Mouse (Mus musculus) erythroblast, adult 5-6 weeks (primary cell): Measurements from ENCODE around the gene Gab1. TPM values are rescaled to one million over a fixed set of nuclear protein-coding genes. Genes with fewer than 3 reads are reported as not detected.

Experiments used
- ATAC-seq: replicated peaks from 2 replicates; pipeline ENCODE4 v1.8.0; 2016; ENCODE audit warnings: moderate number of reproducible peaks, mild to moderate bottlenecking, moderate TSS enrichment, inconsistent platforms; ENCODE audit not compliant: poor library complexity, low FRiP score, severe bottlenecking
- total RNA-seq, 2 experiments: library from RNA; stranded (forward) in 1 of 2; stranded (reverse) in 1 of 2; fragments of 150-400 nt in 1 of 2; fragments of 200-764, 138-1000 nt in 1 of 2; gene quantifications; 2 replicates each; pipeline versions ENCODE4 v1.2.3 to v1.2.4; 2015 to 2017; ENCODE audit warnings: low replicate concordance in 2 of 2

Gab1 gene
- total RNA-seq, 2 experiments from 2014 or later: 2.5 to 7.5 TPM

DNA sequence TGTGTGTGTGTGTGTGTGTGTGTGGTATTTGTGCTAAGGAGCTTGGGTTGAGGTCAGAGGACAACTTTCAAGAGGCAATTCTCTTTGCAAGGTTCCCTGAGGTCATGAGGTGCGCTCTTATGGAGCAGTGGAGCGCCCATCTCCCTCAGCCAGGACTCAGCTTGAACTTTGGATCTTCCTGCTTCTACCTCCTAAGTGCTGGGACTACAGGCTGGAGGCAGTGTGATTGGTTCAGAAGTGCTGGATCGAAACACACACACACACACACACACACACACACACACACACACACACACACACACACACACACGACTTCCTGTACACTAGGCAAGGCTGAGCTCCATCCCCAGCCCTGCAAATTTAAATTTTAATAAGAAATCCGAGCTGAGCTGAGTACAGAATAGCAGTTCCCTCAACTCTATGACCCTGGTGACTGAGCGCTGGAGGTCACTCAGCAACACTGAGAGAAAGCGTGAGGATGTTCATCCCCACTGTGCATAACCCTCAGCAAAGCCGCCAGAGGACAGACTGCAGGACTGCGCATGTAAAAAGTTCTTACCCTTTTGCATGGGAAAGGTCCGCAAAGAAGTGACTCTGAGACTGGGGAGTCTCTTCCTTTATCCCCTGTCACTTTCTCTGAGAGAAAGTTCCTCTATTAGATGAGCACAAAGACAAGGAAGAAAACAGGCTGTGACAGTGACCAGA, 6.4 kb downstream of the Gab1 start:
- ATAC-seq: no peak

GRCm38 (mm10) chr8:80872688-80873087, 7.6 kb downstream of the Gab1 start:
- ATAC-seq: no peak

DNA sequence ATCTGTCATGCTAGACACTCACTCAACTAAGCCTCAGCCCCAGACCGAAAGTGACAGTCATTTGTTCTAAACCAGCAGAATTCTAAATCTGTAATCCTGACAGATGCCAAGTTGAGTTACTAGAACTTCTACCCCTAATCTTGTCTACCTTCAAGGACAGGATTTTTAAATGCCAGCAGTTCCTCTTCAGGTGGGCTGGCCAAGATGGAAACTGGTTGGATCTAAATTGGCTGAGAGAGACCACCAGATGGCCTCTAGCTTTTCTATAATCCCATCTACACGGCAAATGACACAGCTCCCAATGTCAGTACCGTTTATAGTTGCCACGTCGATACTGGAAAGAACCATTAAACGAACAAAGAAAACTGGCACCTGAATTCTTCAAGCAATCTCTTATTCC, 8.9 kb downstream of the Gab1 start:
- ATAC-seq: no peak

DNA sequence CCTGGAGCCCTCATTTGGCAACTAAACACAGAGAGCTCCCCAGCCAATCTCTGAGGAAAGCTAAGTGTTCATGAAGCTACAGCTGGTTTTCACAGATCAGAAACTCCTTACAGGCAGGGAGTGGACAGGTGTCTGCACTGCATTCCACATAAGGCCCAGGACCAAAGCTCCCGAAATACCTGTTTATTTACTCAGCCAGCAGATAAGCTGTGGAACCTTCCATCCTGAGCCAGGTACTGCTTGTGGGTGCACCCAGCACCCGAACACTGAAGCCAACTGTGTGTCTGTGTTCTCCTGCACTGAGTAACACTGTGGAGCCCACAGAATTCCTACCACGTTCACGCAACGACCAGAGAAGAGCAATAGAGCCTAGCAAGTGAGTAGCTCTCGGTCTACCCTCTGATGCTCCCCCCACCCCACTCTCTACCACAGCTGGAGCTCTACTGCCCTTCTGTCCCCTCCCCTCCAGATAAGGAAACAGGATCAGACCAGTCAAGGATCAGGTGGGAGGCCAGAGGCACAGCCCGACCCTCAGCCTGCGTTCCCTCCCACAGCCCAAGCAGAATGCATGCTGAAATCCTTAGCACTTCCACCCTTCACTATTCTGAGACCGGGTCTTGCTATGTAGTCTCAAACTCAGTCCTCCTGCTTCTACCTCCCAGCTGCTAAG, 9.6 kb downstream of the Gab1 start:
- no peak for ATAC-seq

- ATAC-seq: no peak
Measured at GRCm38 (mm10) chr8:80869881-80870328, 10.4 kb downstream of the Gab1 start.

GRCm38 (mm10) chr8:80868801-80869323, 11.5 kb downstream of the Gab1 start:
- peak; percentile 82 for ATAC-seq

- ATAC-seq: peak; percentile 56; the same call in 1 of the 2 replicates
Measured at GRCm38 (mm10) chr8:80868006-80868702, 12.2 kb downstream of the Gab1 start.

GRCm38 (mm10) chr8:80867598-80867997, 12.7 kb downstream of the Gab1 start:
- peak; percentile 76 for ATAC-seq

- ATAC-seq: no peak
Measured at GRCm38 (mm10) chr8:80865181-80865784, 15.0 kb downstream of the Gab1 start.

GRCm38 (mm10) chr8:80863393-80863792, 16.9 kb downstream of the Gab1 start:
- ATAC-seq: no peak

- ATAC-seq: no peak
Measured at GRCm38 (mm10) chr8:80859180-80859775, 21.0 kb downstream of the Gab1 start.

DNA sequence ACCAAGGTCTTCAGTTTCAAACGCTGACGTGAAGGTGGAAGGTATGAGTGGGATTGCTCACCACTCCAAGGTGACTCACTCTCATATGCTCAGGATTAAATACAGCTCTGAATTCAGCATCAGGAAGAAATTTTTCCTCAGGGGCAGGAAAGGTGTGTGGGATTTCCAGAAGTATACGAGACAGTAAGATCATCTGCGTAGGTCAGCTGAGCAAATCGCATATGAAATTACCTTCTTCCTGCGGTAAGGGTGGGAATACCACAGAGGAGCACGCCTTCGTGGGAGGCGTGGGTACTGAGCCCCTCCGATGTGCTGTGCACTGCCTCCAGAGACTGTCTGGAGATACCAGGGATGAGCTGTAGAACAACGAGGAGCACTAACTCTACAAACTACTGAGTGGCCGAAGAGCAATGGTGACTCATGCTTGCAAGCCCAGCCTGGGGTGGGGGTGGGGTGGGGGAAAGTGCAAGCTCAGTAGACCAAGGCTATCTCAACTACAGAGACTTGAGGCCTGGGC, 22.4 kb downstream of the Gab1 start:
- no peak for ATAC-seq

- no peak for ATAC-seq
Measured at GRCm38 (mm10) chr8:80857128-80857527, 23.2 kb downstream of the Gab1 start.

- ATAC-seq: no peak
Measured at GRCm38 (mm10) chr8:80856606-80857005, 23.7 kb downstream of the Gab1 start.

- no peak for ATAC-seq
Measured at GRCm38 (mm10) chr8:80853622-80854021, 26.7 kb downstream of the Gab1 start.

- ATAC-seq: no peak
Measured at GRCm38 (mm10) chr8:80853208-80853607, 27.1 kb downstream of the Gab1 start.

DNA sequence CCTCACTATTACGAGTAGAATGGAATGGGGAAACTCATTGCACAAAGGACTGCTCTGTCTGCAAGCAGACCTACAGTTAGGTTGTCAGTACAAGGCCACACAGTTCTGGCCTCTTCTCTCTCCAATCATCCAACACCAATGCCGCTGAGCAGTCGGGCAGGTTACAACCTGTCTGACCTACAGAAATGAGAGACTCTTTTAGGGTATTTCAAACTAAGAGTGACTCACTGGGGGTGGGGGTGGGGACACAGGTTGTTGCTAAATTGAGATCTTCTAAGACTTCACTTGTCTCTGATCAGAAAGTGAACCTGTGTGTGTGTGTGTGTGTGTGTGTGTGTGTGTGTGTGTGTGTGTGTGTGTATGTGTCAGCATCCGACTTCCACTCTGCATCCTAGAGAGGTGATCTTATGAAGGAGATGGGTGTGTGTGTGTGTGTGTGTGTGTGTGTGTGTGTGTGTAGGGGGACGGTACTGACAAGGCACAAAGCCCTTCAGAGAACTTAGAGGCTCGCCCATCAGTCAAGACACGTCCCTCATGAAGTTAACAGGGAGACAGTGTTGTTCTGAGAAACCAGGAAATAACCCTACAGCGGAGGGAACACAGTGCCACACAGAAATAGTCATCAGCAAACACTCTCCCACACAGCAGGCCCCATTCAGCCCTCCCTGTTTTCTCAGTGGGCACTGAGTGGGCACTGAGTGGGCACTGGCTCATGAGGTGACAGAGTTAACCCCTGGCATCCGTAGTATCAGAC, 27.7 kb downstream of the Gab1 start:
- no peak for ATAC-seq

GRCm38 (mm10) chr8:80851648-80852047, 28.7 kb downstream of the Gab1 start:
- no peak for ATAC-seq

GRCm38 (mm10) chr8:80850013-80850412, 30.3 kb downstream of the Gab1 start:
- ATAC-seq: no peak
